Mouse (Mus musculus): ENCODE data around the gene Kctd14.

GRCm38 (mm10) chr7:97418717-97419116 is 32.4 kb upstream of the Kctd14 start:
- no peak for TF ChIP-seq CTCF (IDR thresholded peaks at IDR 0.05)
- TF ChIP-seq EP300 (IDR thresholded peaks at IDR 0.05) = no peak

Measured in lung, postnatal 0 days (tissue).